Mouse (Mus musculus) ES-E14 (cell line): ENCODE data around the gene Gtf2a1. TPM values are rescaled to one million over a fixed set of nuclear protein-coding genes. Genes with fewer than 3 reads are reported as not detected.
"Not testable (repeated sequence)": the region's sequence is repeated elsewhere in the genome, so short reads cannot be mapped to it uniquely, and the experiment has no call there.

Source experiments
- DNase-seq: peaks from one replicate; pipeline ENCODE4 v3.0.0-alpha.2; 2013; ENCODE audit warnings: low read depth, low spot score
- H3K27ac ChIP-seq: 2 replicates; pipeline ENCODE4 v1.5.1; 2012; ENCODE audit warnings: low read depth, mild to moderate bottlenecking, low read length, moderate library complexity, mixed read lengths; ENCODE audit not compliant: poor library complexity, insufficient read depth, severe bottlenecking
- H3K36me3 ChIP-seq: 2 replicates; pipeline ENCODE4 v1.6.1; 2012; ENCODE audit warnings: mild to moderate bottlenecking, low read length, moderate library complexity, mixed read lengths; ENCODE audit not compliant: control insufficient read depth, poor library complexity, insufficient read depth, severe bottlenecking
- H3K4me1 ChIP-seq, 2 experiments: fragments of 150-350 bp in 1 of 2; sonication (generic) in 1 of 2; 2 replicates each; pipeline ENCODE4 v1.6.1; 2012; ENCODE audit warnings: low read length in 2 of 2, mild to moderate bottlenecking in 1 of 2, mixed read lengths in 1 of 2; ENCODE audit not compliant: control insufficient read depth in 2 of 2, insufficient read depth in 2 of 2, poor library complexity in 1 of 2
- H3K4me3 ChIP-seq, 2 experiments: fragments of 150-350 bp in 1 of 2; sonication (generic) in 1 of 2; 2 replicates each; pipeline ENCODE4 v1.5.1; 2012; ENCODE audit warnings: low read length in 2 of 2, low read depth in 1 of 2, mild to moderate bottlenecking in 1 of 2, mixed read lengths in 1 of 2; ENCODE audit not compliant: insufficient read depth in 1 of 2, poor library complexity in 1 of 2, severe bottlenecking in 1 of 2
- H3K9ac ChIP-seq: 2 replicates; pipeline ENCODE4 v1.6.1; 2012; ENCODE audit warnings: low read depth, mild to moderate bottlenecking, low read length, mixed read lengths; ENCODE audit not compliant: poor library complexity, insufficient read depth, severe bottlenecking
- H3K9me3 ChIP-seq: fragments of 150-350 bp; sonication (generic); 2 replicates; pipeline ENCODE4 v1.6.1; 2012; ENCODE audit warnings: low read depth, mild to moderate bottlenecking, low read length; ENCODE audit not compliant: control insufficient read depth, insufficient read depth
- CHD2 ChIP-seq: IDR thresholded peaks from 2 replicates; pipeline ENCODE4 v1.6.1; 2014; ENCODE audit warnings: mild to moderate bottlenecking, low read depth, low read length, inconsistent platforms
- HCFC1 ChIP-seq: IDR thresholded peaks from 2 replicates; pipeline ENCODE4 v1.6.1; 2012; ENCODE audit warnings: low read length, inconsistent platforms, borderline replicate concordance; ENCODE audit not compliant: insufficient read depth
- MAFK ChIP-seq: IDR thresholded peaks from 2 replicates; pipeline ENCODE4 v1.6.1; 2014; ENCODE audit warnings: mild to moderate bottlenecking, low read depth, low read length, inconsistent platforms; ENCODE audit not compliant: insufficient read depth
- ZC3H11A ChIP-seq: IDR thresholded peaks from 2 replicates; pipeline ENCODE4 v1.6.1; 2012; ENCODE audit warnings: low read depth, mild to moderate bottlenecking, inconsistent platforms, low read length, borderline replicate concordance
- ZNF384 ChIP-seq: IDR thresholded peaks from 2 replicates; pipeline ENCODE4 v1.6.1; 2012; ENCODE audit warnings: low read depth, low read length, inconsistent platforms
- in situ Hi-C, 2 experiments: fragments of 600-800 bp; cut with MboI; formaldehyde crosslinking; loops; one replicate each; pipeline ENCODE4 v1.15.1; 2025; ENCODE audit warnings: low sequenced_read_pairs in 2 of 2, inconsistent platforms in 1 of 2; ENCODE audit not compliant: unreplicated experiment in 2 of 2
- total RNA-seq: library from RNA; depleted of rRNA; stranded (reverse); fragments of 300-350 nt; gene quantifications from 2 replicates; pipeline ENCODE4 v1.2.3, GENCODE M21; 2012

Gene Gtf2a1
- total RNA-seq, 1 experiment = 38.0 TPM

DNA sequence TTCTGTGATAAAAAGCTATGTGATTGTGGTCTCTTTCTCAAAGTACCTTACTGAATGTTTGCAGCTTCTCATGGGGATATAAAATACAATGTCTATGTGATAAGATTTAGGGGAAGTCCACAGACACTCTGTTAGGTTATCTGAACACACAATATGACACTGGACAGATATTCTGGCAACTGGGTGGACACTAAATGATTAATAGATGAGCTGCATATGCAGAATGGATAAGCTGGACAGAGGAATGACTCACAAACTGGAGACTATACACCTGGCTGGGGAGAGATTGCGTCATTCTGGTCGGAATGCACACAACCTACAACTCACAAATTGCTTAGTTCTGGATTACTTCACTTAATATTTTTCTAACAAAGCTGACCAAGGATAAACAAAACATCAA is 10.6 kb downstream of the Gtf2a1 start:
- Histone ChIP-seq H3K36me3 (peaks cover 8% of the 10 kb centered on the region), H3K27ac (no peak overlapping the region), H3K9me3 (no peaks in the 10 kb centered on the region), H3K4me3 (no peak overlapping the region), H3K9ac (no peak overlapping the region), H3K4me1 (no peaks in the 10 kb centered on the region)
- no peak for TF ChIP-seq HCFC1
- TF ChIP-seq MAFK = no peak
- no peak for TF ChIP-seq ZNF384
- TF ChIP-seq ZC3H11A = no peak
- no peak for TF ChIP-seq CHD2
- no peak for DNase-seq
- in situ Hi-C loops = no loop called here

DNA sequence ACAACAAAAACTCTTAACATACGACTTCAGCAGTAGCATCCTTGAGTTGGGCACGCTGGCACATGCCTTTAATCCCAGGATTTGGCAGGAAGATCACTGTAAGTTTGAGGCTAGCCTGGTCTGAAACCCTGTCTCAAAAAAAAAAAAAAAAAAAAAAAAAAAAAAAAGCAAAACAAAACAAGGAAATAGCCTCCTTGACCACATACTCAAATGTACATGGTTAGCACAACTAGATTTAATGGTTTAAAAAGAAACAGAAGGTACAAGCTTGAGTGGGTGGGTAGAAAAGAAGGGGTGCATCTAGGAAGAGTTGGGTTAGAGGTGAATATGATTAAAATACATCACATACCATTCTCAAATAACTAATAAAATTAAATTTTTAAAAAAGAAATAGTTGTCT is 18.6 kb downstream of the Gtf2a1 start:
- H3K9me3 ChIP-seq = no peaks in the 10 kb centered on the region
- H3K4me1 ChIP-seq = no peaks in the 10 kb centered on the region
- DNase-seq = no peak
- 0 out of 2 replicates have a peak, but pooled peaks have one; percentile 40 for TF ChIP-seq ZNF384
- TF ChIP-seq ZC3H11A = no peak
- H3K4me3 ChIP-seq = no peak overlapping the region
- no peak overlapping the region for H3K9ac ChIP-seq
- no peak overlapping the region for H3K27ac ChIP-seq
- in situ Hi-C loops = no loop called here
- H3K36me3 ChIP-seq = peaks cover 9% of the 10 kb centered on the region

DNA sequence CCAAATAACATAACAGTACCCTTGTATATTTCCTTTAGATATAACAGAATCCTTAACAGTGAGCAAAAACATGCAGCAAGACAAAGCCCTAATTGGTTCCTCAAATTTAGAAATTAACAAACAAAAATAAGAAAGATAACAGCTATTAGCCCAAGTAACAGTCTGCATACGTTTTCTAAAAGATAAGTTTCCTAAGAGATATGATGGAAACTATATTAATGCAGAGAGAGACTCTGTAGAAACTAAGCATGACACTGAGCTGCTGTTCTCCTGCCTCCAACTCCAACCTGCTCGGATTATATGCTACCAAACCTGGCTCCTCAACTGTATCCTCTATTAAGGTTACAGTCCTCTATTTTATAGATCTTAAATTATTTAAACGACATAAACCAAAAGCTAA is 21.0 kb downstream of the Gtf2a1 start:
- H3K4me3 ChIP-seq = no peak overlapping the region
- H3K9ac ChIP-seq = no peak overlapping the region
- no peak for DNase-seq
- no peaks in the 10 kb centered on the region for H3K9me3 ChIP-seq
- peaks cover 10% of the 10 kb centered on the region for H3K36me3 ChIP-seq
- in situ Hi-C loops = no loop called here
- TF ChIP-seq ZNF384 = no peak
- no peak for TF ChIP-seq MAFK
- TF ChIP-seq HCFC1 = no peak
- no peak for TF ChIP-seq ZC3H11A
- no peak for TF ChIP-seq CHD2
- no peaks in the 10 kb centered on the region for H3K4me1 ChIP-seq
- no peak overlapping the region for H3K27ac ChIP-seq

DNA sequence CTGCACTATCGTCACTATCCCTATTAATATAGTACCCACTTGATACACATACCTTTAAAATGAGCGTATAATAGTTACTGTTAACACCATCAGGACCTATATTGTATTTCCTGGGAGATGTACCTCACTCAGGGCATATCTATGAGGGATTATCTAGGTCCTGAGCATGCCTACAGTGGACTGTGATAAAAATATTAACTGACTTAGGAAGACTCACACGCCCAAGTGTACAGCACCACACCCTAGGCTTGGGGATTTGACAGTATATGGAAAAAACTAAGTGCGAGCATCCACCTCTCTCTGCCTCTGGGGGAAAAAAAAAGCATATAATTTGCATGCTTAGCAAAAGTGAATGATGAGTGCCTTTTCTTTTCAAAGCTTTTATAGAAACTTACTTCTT is 23.1 kb downstream of the Gtf2a1 start:
- DNase-seq = no peak
- peaks cover 15% of the 10 kb centered on the region for H3K36me3 ChIP-seq
- in situ Hi-C loops = no loop called here
- TF ChIP-seq CHD2 (no peak), MAFK (no peak), HCFC1 (no peak), ZC3H11A (no peak), ZNF384 (no peak)
- H3K9ac ChIP-seq = no peak overlapping the region
- no peak overlapping the region for H3K27ac ChIP-seq
- H3K4me1 ChIP-seq = no peaks in the 10 kb centered on the region
- H3K9me3 ChIP-seq = no peaks in the 10 kb centered on the region
- H3K4me3 ChIP-seq = no peak overlapping the region

DNA sequence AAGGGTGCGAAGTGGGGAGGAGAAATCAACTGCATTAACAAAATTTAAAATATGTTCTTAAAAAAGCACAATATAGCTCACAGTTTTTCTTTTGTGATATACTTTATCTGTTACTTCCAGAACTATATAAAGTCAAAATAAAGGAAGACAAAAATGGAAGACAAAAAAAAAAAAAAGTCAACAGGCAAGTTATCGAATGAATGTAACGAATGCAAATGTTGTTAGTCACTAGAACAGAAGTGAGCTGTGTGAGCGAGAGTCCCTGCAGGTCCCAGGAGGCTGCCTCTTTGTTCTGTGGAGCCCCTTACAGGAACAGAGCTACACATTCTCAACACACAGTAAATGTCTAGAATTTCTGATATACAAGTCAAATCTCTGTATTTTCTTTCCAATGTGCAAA is 32.1 kb downstream of the Gtf2a1 start:
- H3K36me3 ChIP-seq, H3K9me3 ChIP-seq, H3K4me3 ChIP-seq, in situ Hi-C loops, DNase-seq, H3K4me1 ChIP-seq, H3K9ac ChIP-seq, H3K27ac ChIP-seq: not testable (repeated sequence)

DNA sequence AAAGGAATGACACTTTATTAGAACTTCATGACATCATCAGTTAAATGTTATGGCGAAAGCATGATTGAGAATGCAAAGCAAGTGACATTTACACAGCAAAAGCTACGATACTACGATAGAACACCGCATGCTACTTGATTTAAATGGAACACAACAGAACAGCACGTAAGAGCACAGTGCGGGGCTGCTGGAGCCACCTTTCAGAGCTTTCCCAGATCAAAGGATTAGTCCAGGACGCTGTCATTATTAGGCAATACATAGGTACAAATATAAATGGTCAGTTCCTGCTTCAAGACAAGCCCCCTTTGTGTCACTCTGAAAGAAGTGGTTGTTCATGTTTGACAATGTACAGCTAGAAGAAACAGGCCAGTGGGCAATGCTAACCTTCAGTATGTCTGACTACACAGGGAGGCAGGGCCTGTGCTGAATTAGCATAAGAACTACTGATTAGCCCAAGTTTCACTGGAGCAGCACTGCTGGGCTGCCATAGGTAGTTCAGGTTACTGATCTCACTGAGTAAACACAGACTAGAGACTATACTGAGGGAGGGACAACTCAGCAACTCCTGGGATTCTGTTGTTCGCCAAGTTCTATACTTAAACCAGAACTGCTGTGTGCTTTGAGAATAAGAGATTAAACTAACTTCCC is 32.8 kb downstream of the Gtf2a1 start:
- H3K9ac ChIP-seq, DNase-seq, H3K27ac ChIP-seq, H3K4me1 ChIP-seq, H3K36me3 ChIP-seq, H3K9me3 ChIP-seq, in situ Hi-C loops, H3K4me3 ChIP-seq: not testable (repeated sequence)
